Mouse (Mus musculus) ES-E14 (cell line): ENCODE measurements around the gene Pheta1. TPM values are rescaled to one million over a fixed set of nuclear protein-coding genes. Genes with fewer than 3 reads are reported as not detected.

Experiments
- DNase-seq: peaks from one replicate; pipeline ENCODE4 v3.0.0-alpha.2; 2013; ENCODE audit warnings: low read depth, low spot score
- H3K27ac ChIP-seq: 2 replicates; pipeline ENCODE4 v1.5.1; 2012; ENCODE audit warnings: low read depth, mild to moderate bottlenecking, low read length, moderate library complexity, mixed read lengths; ENCODE audit not compliant: poor library complexity, insufficient read depth, severe bottlenecking
- H3K36me3 ChIP-seq: 2 replicates; pipeline ENCODE4 v1.6.1; 2012; ENCODE audit warnings: mild to moderate bottlenecking, low read length, moderate library complexity, mixed read lengths; ENCODE audit not compliant: control insufficient read depth, poor library complexity, insufficient read depth, severe bottlenecking
- H3K4me1 ChIP-seq, 2 experiments: fragments of 150-350 bp in 1 of 2; sonication (generic) in 1 of 2; 2 replicates each; pipeline ENCODE4 v1.6.1; 2012; ENCODE audit warnings: low read length in 2 of 2, mild to moderate bottlenecking in 1 of 2, mixed read lengths in 1 of 2; ENCODE audit not compliant: control insufficient read depth in 2 of 2, insufficient read depth in 2 of 2, poor library complexity in 1 of 2
- H3K4me3 ChIP-seq, 2 experiments: fragments of 150-350 bp in 1 of 2; sonication (generic) in 1 of 2; 2 replicates each; pipeline ENCODE4 v1.5.1; 2012; ENCODE audit warnings: low read length in 2 of 2, low read depth in 1 of 2, mild to moderate bottlenecking in 1 of 2, mixed read lengths in 1 of 2; ENCODE audit not compliant: insufficient read depth in 1 of 2, poor library complexity in 1 of 2, severe bottlenecking in 1 of 2
- H3K9ac ChIP-seq: 2 replicates; pipeline ENCODE4 v1.6.1; 2012; ENCODE audit warnings: low read depth, mild to moderate bottlenecking, low read length, mixed read lengths; ENCODE audit not compliant: poor library complexity, insufficient read depth, severe bottlenecking
- H3K9me3 ChIP-seq: fragments of 150-350 bp; sonication (generic); 2 replicates; pipeline ENCODE4 v1.6.1; 2012; ENCODE audit warnings: low read depth, mild to moderate bottlenecking, low read length; ENCODE audit not compliant: control insufficient read depth, insufficient read depth
- CHD2 ChIP-seq: IDR thresholded peaks from 2 replicates; pipeline ENCODE4 v1.6.1; 2014; ENCODE audit warnings: mild to moderate bottlenecking, low read depth, low read length, inconsistent platforms
- HCFC1 ChIP-seq: IDR thresholded peaks from 2 replicates; pipeline ENCODE4 v1.6.1; 2012; ENCODE audit warnings: low read length, inconsistent platforms, borderline replicate concordance; ENCODE audit not compliant: insufficient read depth
- MAFK ChIP-seq: IDR thresholded peaks from 2 replicates; pipeline ENCODE4 v1.6.1; 2014; ENCODE audit warnings: mild to moderate bottlenecking, low read depth, low read length, inconsistent platforms; ENCODE audit not compliant: insufficient read depth
- ZC3H11A ChIP-seq: IDR thresholded peaks from 2 replicates; pipeline ENCODE4 v1.6.1; 2012; ENCODE audit warnings: low read depth, mild to moderate bottlenecking, inconsistent platforms, low read length, borderline replicate concordance
- ZNF384 ChIP-seq: IDR thresholded peaks from 2 replicates; pipeline ENCODE4 v1.6.1; 2012; ENCODE audit warnings: low read depth, low read length, inconsistent platforms
- in situ Hi-C, 2 experiments: fragments of 600-800 bp; cut with MboI; formaldehyde crosslinking; loops; one replicate each; pipeline ENCODE4 v1.15.1; 2025; ENCODE audit warnings: low sequenced_read_pairs in 2 of 2, inconsistent platforms in 1 of 2; ENCODE audit not compliant: unreplicated experiment in 2 of 2
- total RNA-seq: library from RNA; depleted of rRNA; stranded (reverse); fragments of 300-350 nt; gene quantifications from 2 replicates; pipeline ENCODE4 v1.2.3, GENCODE M21; 2012

Gene Pheta1
- total RNA-seq, 1 experiment, result 13.6 TPM

GRCm38 (mm10) chr5:121890925-121891324 is 42.1 kb downstream of the Pheta1 start:
- Histone ChIP-seq H3K36me3 (no peaks in the 10 kb centered on the region), H3K4me3 (no peak overlapping the region), H3K9ac (no peak overlapping the region), H3K4me1 (peaks cover 3 to 10% of the 10 kb centered on the region in 2 experiments; a peak in 2 of 4 replicates), H3K9me3 (no peaks in the 10 kb centered on the region), H3K27ac (no peak overlapping the region)
- no peak for TF ChIP-seq CHD2
- no peak for TF ChIP-seq ZNF384
- TF ChIP-seq ZC3H11A, result no peak
- no peak for TF ChIP-seq HCFC1
- TF ChIP-seq MAFK, result no peak
- in situ Hi-C loops, result no loop called here
- DNase-seq, result no peak

DNA sequence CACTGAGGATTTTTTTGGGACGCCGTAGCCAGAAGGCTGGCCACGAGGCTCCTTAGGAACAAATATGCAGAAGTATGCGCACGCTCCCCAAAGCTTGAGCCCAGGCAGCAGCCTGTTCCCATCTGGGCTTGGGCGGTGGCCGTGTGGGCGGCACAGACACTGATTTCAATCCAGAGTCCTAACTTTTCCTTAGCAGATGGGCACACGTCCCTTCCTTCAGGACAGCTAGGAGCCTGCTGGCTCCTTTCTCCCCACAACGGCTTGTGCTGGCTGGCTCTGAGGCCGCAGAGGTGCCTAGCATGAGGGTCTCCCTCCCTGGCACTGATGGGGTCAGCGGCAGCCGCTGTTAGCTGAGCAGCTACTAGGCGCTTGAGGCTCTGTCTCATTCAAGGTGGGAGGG is 43.5 kb downstream of the Pheta1 start:
- Histone ChIP-seq H3K9ac (no peak overlapping the region), H3K4me3 (no peak overlapping the region; a peak in 1 of 4 replicates), H3K36me3 (no peaks in the 10 kb centered on the region), H3K4me1 (peaks cover 3 to 11% of the 10 kb centered on the region in 2 experiments; a peak in 2 of 4 replicates), H3K9me3 (no peaks in the 10 kb centered on the region), H3K27ac (no peak overlapping the region)
- in situ Hi-C loops, result no loop called here
- DNase-seq, result no peak
- TF ChIP-seq ZNF384, result no peak

- H3K36me3 ChIP-seq, result no peaks in the 10 kb centered on the region
- no peak overlapping the region for H3K27ac ChIP-seq
- in situ Hi-C loops, result no loop called here
- no peak for DNase-seq
- H3K4me3 ChIP-seq, result no peak overlapping the region
- H3K4me1 ChIP-seq, result peaks cover 3 to 11% of the 10 kb centered on the region in 2 experiments; a peak in 2 of 4 replicates
- H3K9me3 ChIP-seq, result no peaks in the 10 kb centered on the region
- no peak overlapping the region for H3K9ac ChIP-seq
- TF ChIP-seq ZNF384 (no peak), MAFK (no peak), CHD2 (no peak), HCFC1 (no peak), ZC3H11A (no peak)
Observed at GRCm38 (mm10) chr5:121893581-121893980, 44.8 kb downstream of the Pheta1 start.

GRCm38 (mm10) chr5:121894647-121895046 is 45.9 kb downstream of the Pheta1 start:
- in situ Hi-C loops, result no loop called here
- H3K4me1 ChIP-seq, result peaks cover 3 to 8% of the 10 kb centered on the region in 2 experiments; a peak in 1 of 4 replicates
- no peak overlapping the region for H3K27ac ChIP-seq

DNA sequence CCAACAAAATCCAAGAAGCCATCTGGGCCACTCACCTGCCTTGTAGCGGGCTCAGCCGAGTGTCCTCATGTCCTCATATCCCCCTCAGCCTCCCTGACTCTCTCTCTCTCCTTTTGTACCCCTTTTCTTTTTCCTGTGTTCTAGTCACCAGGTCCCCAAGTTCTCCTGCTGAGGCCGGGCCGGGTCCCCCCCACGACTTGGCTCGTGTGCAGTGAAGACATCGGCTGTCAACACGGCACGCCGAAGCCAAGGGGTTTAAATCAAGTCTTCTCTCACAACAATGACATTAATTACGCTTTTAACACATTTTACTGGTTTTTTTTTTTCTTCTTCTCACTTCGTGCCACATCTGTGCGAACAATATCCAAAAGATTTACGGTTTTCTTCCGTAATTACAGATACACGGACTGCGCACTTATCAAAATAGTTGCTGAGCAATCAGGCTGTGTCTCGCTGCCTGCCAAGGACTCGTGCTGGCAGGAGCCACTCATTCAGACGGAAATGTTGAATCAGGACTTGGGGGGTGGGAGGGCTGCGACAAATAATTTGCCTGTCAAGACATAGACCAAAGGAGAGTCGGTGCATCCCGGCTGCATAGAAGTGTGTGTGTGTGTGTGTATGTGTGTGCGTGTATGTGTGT is 46.5 kb downstream of the Pheta1 start:
- Histone ChIP-seq H3K27ac (no peak overlapping the region), H3K4me1 (peaks cover 3 to 6% of the 10 kb centered on the region in 2 experiments; a peak in 1 of 4 replicates), H3K36me3 (no peaks in the 10 kb centered on the region), H3K4me3 (no peak overlapping the region), H3K9ac (peak overlapping the region; percentile 7; the same call in 1 of the 2 replicates), H3K9me3 (no peaks in the 10 kb centered on the region)
- DNase-seq, result no peak
- TF ChIP-seq ZC3H11A, result no peak
- no peak for TF ChIP-seq ZNF384
- no peak for TF ChIP-seq MAFK
- no peak for TF ChIP-seq CHD2
- no peak for TF ChIP-seq HCFC1
- in situ Hi-C loops, result no loop called here

More at GRCm38 (mm10) chr5:121894647-121895046, 45.9 kb downstream of the Pheta1 start:
- Histone ChIP-seq H3K9me3 (no peaks in the 10 kb centered on the region), H3K36me3 (no peaks in the 10 kb centered on the region), H3K4me3 (no peak overlapping the region), H3K9ac (peak overlapping the region; percentile 7; the same call in 1 of the 2 replicates)
- no peak for TF ChIP-seq CHD2
- no peak for TF ChIP-seq MAFK
- no peak for TF ChIP-seq HCFC1
- no peak for TF ChIP-seq ZC3H11A
- no peak for TF ChIP-seq ZNF384
- DNase-seq, result no peak
